Mouse (Mus musculus) yolk sac, embryonic 10.5 days (tissue): ENCODE measurements around the gene Cdh13.
"Not testable (repeated sequence)": the region's sequence is repeated elsewhere in the genome, so short reads cannot be mapped to it uniquely, and the experiment has no call there.

Experiments
- DNase-seq: peaks from one replicate; pipeline ENCODE4 v3.0.0-alpha.2; 2017; ENCODE audit warnings: low spot score

Gene Cdh13

DNA sequence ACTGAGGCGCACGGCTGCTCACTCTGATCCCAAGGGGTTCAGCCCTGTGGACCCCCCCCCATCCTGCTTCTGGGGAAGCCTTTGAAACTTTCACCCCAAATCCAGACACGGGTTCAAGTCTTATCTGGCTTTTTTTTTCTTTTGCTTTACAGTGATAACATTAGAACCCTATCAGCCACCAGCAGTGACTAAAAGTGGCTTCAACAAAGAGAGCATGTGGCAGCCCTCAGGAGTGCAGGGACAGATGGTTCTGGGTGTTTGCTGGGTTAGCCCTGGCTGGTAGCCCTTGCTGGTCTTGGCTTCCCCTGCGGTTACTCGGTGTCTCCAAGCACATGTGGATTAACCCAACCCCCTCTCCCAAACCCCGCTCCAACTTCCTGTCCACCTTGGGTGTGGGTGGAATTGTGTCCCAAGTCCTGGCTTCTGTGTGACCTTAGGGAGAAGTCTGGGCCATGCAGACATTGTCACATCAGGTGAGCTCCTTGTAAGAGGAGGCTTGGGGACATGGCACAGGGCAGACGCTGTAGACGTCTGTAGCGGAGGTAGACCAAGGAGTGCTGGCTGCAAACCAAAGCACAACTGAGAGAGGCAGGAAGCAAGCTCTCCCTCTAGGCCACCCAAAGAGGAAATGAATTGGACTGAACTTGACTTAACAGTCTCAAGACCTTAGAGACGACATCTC is 1069.6 kb downstream of the Cdh13 start:
- no peak for DNase-seq

DNA sequence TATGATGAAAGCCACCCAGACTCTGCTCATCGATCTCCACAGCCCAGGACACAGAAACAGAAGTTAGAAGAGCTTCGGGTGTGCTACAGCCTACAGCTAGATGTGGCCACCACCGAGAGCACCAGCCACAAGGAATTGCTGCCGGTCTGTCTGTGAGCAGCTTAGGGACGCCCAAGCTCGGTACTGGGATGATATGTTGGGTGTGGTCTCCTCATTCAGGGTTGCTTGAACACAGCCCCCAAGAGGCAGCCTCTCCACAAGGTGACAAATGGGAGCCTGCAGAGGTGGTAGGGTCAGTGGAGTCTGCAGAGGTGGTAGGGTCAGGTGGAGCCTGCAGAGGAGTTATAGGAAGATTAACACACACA is 1070.1 kb downstream of the Cdh13 start:
- no peak for DNase-seq

DNA sequence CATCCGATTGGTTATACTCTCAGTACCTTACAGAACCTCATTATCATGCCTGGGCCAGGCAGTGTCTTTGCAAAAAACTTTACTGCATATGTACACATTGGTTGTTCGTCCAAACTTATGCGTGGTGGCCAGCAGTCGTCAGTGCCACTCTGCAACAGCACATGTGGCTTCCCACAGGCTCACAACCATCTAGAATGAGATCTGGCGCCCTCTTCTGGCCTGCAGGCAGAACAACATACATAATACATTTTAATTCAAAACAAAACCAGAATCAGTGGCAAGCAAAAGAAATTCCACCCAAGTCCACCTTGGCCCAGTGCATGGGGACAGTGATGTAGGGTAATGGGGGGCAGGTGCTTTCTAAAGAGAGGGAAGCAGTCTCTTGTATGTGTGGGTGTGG is 1073.1 kb downstream of the Cdh13 start:
- not testable (repeated sequence) for DNase-seq

DNA sequence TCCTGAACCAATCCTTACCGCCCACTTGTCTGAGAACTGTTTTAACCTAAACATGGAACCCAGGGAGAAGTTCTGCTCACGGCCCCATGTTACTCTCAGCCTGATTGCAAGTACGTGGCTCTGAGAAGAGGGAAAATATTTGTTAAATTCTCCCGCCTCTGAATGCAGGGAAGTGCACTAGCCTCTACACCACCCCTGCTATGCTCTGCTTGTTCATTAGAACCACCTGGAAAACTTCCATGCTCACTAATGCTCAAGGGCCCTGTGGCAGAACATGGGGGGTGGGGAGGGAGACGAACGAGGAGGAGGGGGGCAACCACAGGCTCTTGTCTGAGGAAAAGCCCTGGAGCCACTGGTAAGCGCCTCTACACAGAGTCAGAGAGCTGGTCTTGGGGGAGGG is 1074.6 kb downstream of the Cdh13 start:
- no peak for DNase-seq

DNA sequence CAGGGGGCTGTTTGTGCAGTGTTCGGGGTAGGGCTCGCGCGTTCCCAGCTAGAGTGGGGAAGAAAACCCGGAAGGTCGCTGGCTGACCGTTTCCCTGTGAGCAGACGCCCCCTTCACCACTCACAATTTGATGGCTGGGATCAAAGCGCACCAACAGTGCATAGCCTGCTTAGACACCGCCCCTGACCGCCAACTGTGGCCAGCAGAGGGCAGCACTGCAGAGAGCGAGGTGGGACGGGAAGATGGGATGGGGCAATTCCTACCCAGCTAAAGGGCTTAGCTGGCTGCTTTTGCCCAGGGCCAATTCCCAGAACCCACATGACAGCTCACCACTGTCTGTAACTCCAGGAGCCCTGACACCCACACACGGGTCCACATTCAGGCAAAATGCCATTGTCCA is 1075.3 kb downstream of the Cdh13 start:
- no peak for DNase-seq

DNA sequence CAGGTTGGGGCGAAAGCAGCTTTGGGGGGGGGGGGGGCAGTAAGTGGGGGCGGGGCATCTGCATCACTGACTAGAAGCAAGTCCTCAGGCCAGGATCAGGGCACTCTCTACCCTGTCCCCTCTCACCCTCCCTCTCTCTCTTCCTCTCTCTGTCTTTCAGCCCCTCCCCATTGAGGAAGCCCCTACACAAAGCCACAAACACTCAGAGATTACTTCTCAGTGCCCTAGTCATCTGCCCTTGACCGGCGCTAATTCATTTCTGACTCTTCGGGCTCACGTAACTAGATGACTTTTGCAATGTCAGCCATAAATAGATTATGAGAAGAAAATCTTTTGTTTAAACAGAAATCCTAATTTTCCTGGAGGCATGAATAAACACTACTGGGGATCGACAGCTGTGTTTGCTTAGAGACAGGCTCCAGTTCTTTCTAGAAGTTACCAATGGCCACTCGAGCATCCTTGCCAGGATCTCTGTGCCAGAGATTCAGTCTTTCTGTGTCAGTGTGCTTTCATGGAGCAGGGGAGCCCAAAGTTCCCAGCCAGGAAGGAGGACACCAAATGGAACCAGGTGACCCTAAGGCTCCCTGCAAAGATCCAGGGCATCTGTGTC is 1077.3 kb downstream of the Cdh13 start:
- no peak for DNase-seq
